In genomic region chr12:117153166-117153480, GRCm38 (mm10) we compare ENCODE assay signal across 8 mouse cellular contexts.
DNase-seq lines count a peak whose midpoint lies in the region; ATAC-seq lines count a peak whose summit lies in the region.

No protein-coding gene starts in this region.

- H3K4me3 ChIP-seq in kidney, embryonic 16.5 days (ENCODE audit: low read length): peak overlapping the region; percentile 58
- peak overlapping the region; percentile 62 for H3K4me3 ChIP-seq in embryonic facial prominence, embryonic 11.5 days (ENCODE audit: low read depth, low read length)
- H3K4me3 ChIP-seq in hindbrain, embryonic 15.5 days: peak overlapping the region; percentile 74
- H3K4me3 ChIP-seq in midbrain, embryonic 15.5 days: peak overlapping the region; percentile 67

- H3K36me3 ChIP-seq in kidney, embryonic 16.5 days (ENCODE audit: insufficient read depth, low read length): no peaks in the 10 kb centered on the region
- no peaks in the 10 kb centered on the region for H3K36me3 ChIP-seq in embryonic facial prominence, embryonic 11.5 days (replicated peaks; ENCODE audit: control insufficient read depth, insufficient read depth, low read depth, low read length)
- H3K36me3 ChIP-seq in hindbrain, embryonic 15.5 days: no peaks in the 10 kb centered on the region
- no peaks in the 10 kb centered on the region for H3K36me3 ChIP-seq in midbrain, embryonic 15.5 days (replicated peaks)

- peak overlapping the region; percentile 88 for H3K4me2 ChIP-seq in kidney, embryonic 16.5 days (replicated peaks; ENCODE audit: low read depth, low read length)
- H3K4me2 ChIP-seq in embryonic facial prominence, embryonic 11.5 days (ENCODE audit: low read depth, low read length): peak overlapping the region; percentile 89
- H3K4me2 ChIP-seq in hindbrain, embryonic 15.5 days: peak overlapping the region; percentile 90
- peak overlapping the region; percentile 73 for H3K4me2 ChIP-seq in midbrain, embryonic 15.5 days

- H3K9me3 ChIP-seq in kidney, embryonic 16.5 days (ENCODE audit: low read length): no peaks in the 10 kb centered on the region
- no peaks in the 10 kb centered on the region for H3K9me3 ChIP-seq in embryonic facial prominence, embryonic 11.5 days (replicated peaks; ENCODE audit: control insufficient read depth, low read length)
- no peaks in the 10 kb centered on the region for H3K9me3 ChIP-seq in hindbrain, embryonic 15.5 days
- no peaks in the 10 kb centered on the region for H3K9me3 ChIP-seq in midbrain, embryonic 15.5 days

- DNase-seq in kidney, adult 9 months: no peak
- DNase-seq in embryonic facial prominence, embryonic 11.5 days (ENCODE audit: low spot score): peak; percentile 25
- DNase-seq in gastrocnemius, adult 8-10 months (ENCODE audit: low spot score in 2 of 2): no peak
- no peak for DNase-seq in urinary bladder, adult 18-20 months (ENCODE audit: low spot score in 2 of 2)

- H3K9ac ChIP-seq in kidney, embryonic 16.5 days (replicated peaks; ENCODE audit: low read length): no peak overlapping the region
- H3K9ac ChIP-seq in embryonic facial prominence, embryonic 11.5 days (replicated peaks; ENCODE audit: low read length): no peak overlapping the region
- no peak overlapping the region for H3K9ac ChIP-seq in hindbrain, embryonic 15.5 days
- H3K9ac ChIP-seq in midbrain, embryonic 15.5 days: peak overlapping the region; percentile 91

- no peak overlapping the region for H3K27ac ChIP-seq in kidney, embryonic 16.5 days (ENCODE audit: low read length)
- 0 out of 2 replicates have a peak overlapping the region, but pooled peaks have one; percentile 20 for H3K27ac ChIP-seq in embryonic facial prominence, embryonic 11.5 days (replicated peaks; ENCODE audit: low read depth, low read length)
- peak overlapping the region; percentile 90; the same call in 1 of the 2 replicates for H3K27ac ChIP-seq in hindbrain, embryonic 15.5 days (replicated peaks)
- peak overlapping the region; percentile 94 for H3K27ac ChIP-seq in midbrain, embryonic 15.5 days

- peaks cover 91% of the 10 kb centered on the region for H3K27me3 ChIP-seq in kidney, embryonic 16.5 days (ENCODE audit: insufficient read depth, low read length)
- peaks cover 64% of the 10 kb centered on the region for H3K27me3 ChIP-seq in embryonic facial prominence, embryonic 11.5 days (ENCODE audit: control insufficient read depth, insufficient read depth, low read length)
- H3K27me3 ChIP-seq in hindbrain, embryonic 15.5 days: peaks cover 31% of the 10 kb centered on the region
- no peaks in the 10 kb centered on the region for H3K27me3 ChIP-seq in midbrain, embryonic 15.5 days (replicated peaks)

- 0 out of 2 replicates have a peak, but pooled peaks cover 10% of the 10 kb centered on the region for H3K4me1 ChIP-seq in kidney, embryonic 16.5 days (ENCODE audit: insufficient read depth, low read length)
- H3K4me1 ChIP-seq in embryonic facial prominence, embryonic 11.5 days (ENCODE audit: control insufficient read depth, insufficient read depth, low read length): peaks cover 11% of the 10 kb centered on the region
- peaks cover 58% of the 10 kb centered on the region for H3K4me1 ChIP-seq in hindbrain, embryonic 15.5 days (replicated peaks)
- peaks cover 51% of the 10 kb centered on the region for H3K4me1 ChIP-seq in midbrain, embryonic 15.5 days

- WGBS in kidney, embryonic 16.5 days: 1% methylated on average over 8 of the region's 8 CpGs
- WGBS in embryonic facial prominence, embryonic 11.5 days: 3% methylated on average over 8 of the region's 8 CpGs
- WGBS in hindbrain, embryonic 15.5 days: 0% methylated on average over 8 of the region's 8 CpGs
- WGBS in midbrain, embryonic 15.5 days: 1% methylated on average over 8 of the region's 8 CpGs

- ATAC-seq in kidney, embryonic 16.5 days (ENCODE audit: low FRiP score, low TSS enrichment): no peak
- no peak for ATAC-seq in embryonic facial prominence, embryonic 11.5 days (replicated peaks; ENCODE audit: insufficient number of reproducible peaks, low FRiP score, low TSS enrichment, low read depth)
- no peak for ATAC-seq in hindbrain, embryonic 15.5 days (ENCODE audit: low FRiP score, low read depth)
- ATAC-seq in midbrain, embryonic 15.5 days (replicated peaks): 0 out of 2 replicates have a peak, but pooled peaks have one; percentile 12
- ATAC-seq in megakaryocyte, adult 5-6 weeks (ENCODE audit: poor library complexity, severe bottlenecking): no peak
